Mouse (Mus musculus): ENCODE results near the gene Gm20820. TPM values are rescaled to one million over a fixed set of nuclear protein-coding genes. Genes with fewer than 3 reads are reported as not detected.
"Not testable (repeated sequence)": the region's sequence is repeated elsewhere in the genome, so short reads cannot be mapped to it uniquely, and the experiment has no call there.

The Gm20820 gene
- not detected in 2 replicates for polyA plus RNA-seq (2015; fragmentation: Nextera tagmentation; extraction: Ambion mirVana)

GRCm38 (mm10) chrY:86061472-86061871 is at the start of gene Gm20820:
TSS of gene Gm20820 (plus strand) at chrY:86061772.
- H3K27ac ChIP-seq; H3K36me3 ChIP-seq; H3K4me1 ChIP-seq; H3K27me3 ChIP-seq (replicated peaks); H3K9me3 ChIP-seq; H3K4me2 ChIP-seq; H3K4me3 ChIP-seq (replicated peaks); ATAC-seq (ENCODE audit: insufficient read depth, low FRiP score, low read depth); H3K9ac ChIP-seq: not testable (repeated sequence)
- WGBS, result no CpG with 5 or more reads among the region's 6 CpGs

All from stomach, embryonic 15.5 days (tissue).